Mouse (Mus musculus) megakaryocyte progenitor cell, adult 5-6 weeks (primary cell): ENCODE data around the gene Pacsin2. TPM values are rescaled to one million over a fixed set of nuclear protein-coding genes. Genes with fewer than 3 reads are reported as not detected.
A peak's percentile ranks its signal among the peaks of the same experiment; 100 is the strongest.

Experiments used
- ATAC-seq: replicated peaks from 2 replicates; pipeline ENCODE4 v1.8.0; 2016; ENCODE audit warnings: mild to moderate bottlenecking, moderate TSS enrichment, inconsistent platforms; ENCODE audit not compliant: poor library complexity
- total RNA-seq, 2 experiments: library from RNA; stranded (forward) in 1 of 2; stranded (reverse) in 1 of 2; fragments of 157-497, 149-512 nt in 1 of 2; fragments of 200-1000 nt in 1 of 2; gene quantifications; 2 replicates each; pipeline versions ENCODE4 v1.2.3 to v1.2.4; 2015 to 2017

Pacsin2 gene
- total RNA-seq, 2 experiments from 2014 or later, result 47.4 to 71.7 TPM

GRCm38 (mm10) chr15:83345898-83346529 is 118.4 kb downstream of the Pacsin2 start:
- no peak for ATAC-seq

DNA sequence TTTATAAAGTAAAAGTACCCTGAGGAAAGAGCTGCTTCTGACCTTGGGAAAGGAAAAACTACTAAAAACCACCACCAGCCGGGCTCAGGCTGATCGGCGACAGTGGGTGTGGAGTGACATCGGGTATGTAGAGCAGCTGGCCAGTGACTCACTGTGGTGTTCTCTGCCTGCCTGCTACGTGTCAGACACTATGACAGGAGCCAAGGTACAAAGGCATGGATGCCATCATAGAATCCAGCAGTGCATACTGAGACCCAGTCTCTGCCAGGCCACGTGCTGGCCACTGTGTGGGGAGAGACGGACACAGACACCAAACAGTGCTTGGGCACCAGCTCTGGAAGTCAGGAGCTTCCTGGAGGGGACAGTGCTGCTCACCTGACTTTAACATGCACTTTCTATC is 119.5 kb downstream of the Pacsin2 start:
- ATAC-seq, result no peak

DNA sequence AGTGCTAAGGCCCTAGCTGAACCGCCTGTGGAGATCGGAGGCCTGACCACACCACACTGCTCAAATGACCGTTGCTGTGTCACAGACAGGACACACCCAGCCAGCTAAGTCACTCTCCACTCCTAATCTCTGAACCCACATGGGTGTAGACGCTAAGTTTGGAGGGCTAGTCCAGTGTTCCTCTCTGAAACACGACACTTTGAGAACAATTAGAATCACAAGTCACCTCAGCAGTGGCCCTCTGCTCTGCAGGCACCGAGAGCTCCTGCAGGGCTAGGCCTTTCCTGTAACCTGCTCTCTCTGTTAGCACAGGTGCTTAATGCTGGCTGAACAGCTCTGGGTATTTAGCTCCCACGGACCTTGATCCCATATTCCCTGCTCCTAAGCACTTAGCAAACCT is 120.2 kb downstream of the Pacsin2 start:
- peak; percentile 77 for ATAC-seq

DNA sequence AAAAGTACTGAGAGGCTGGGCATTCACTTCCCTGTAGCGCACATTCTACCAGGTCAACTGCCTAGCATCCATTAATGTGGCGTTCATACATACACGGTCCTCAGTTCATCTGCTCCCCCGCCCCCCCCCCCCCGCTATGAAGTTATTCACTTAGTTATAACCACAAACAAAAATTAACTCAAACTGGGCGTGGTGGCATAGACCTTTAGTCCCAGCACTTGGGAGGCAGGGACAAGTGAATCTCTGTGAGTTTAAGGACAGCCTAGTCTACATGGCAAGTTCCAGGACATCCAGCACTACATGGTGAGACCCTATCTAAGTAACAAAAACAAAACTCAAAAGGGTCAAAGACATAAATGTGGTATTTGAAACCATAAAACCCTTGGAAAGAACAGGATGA is 125.5 kb downstream of the Pacsin2 start:
- ATAC-seq, result no peak

DNA sequence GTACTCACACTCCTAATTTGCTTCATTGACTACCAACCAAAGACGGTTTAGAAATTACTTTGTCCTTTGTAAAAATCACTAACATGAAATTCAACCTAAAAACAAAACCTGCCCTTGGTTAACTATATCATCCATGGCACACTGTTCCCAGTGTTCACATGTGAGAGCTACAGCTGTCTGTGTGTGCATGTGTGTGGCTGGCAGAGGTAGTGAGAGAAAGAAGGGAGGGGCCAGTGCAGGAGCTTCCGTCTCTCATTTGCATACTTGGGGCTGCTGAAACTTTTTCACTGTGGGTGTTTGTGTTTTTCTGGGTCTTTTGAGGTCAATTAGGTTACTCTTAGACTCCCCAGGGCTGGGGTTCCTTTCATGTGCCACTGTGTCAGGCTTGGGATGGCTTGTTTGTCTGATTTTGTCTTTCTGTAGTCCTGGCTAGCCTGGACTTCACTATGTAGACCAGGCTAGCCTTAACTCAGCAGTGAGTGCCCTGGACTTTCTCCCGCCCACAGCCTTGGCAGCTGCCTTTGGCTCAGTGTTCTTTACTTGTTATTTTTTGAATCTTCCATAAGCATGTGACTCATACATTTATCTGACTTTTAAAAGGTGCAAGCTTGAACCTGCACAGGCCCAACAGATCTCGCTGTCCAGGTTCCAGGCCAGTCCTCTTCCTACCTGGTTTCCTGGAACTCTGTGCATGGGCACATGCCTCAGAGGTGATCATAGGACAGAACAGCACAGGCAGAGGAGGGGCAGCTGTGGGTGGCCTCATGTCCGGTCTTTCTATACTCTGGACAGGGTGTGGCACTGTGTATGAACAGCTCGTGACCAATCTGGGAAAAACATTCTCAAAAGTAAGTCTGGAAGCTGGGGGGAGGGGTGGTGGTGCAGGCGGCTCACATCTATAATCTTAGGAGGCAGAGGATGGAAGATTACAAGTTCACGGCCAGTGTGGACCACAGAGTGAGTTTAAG is 126.2 kb downstream of the Pacsin2 start:
- no peak for ATAC-seq

DNA sequence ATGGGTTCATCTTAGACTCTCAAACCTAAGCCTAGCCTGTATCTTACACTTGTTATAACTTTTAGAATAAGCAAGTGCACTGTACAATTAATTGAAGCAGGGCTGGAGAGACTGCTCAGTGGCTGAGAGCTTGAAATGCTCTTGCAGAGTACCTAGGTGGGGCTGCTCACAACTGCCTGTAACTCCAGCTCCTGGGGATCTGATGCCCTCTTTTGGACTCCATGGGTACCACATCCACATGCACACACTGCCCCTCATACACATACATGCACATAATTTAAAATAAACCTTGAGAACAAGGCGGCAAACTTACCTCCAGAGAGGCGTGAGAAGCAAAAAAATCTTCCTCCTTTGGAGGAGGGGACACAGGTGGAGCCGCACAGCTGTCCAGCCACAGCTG is 132.0 kb downstream of the Pacsin2 start:
- 0 out of 2 replicates have a peak, but pooled peaks have one; percentile 52 for ATAC-seq

GRCm38 (mm10) chr15:83328952-83329351 is 135.5 kb downstream of the Pacsin2 start:
- ATAC-seq, result no peak

Other genes with a start within 250 kb of the Pacsin2 start
- not detected in 2 replicates for gene A4galt, start 212.8 kb downstream of the Pacsin2 start, total RNA-seq (2015)
- not detected in 2 replicates for gene A4galt, start 212.8 kb downstream of the Pacsin2 start, total RNA-seq (2017)
- gene Arfgap3, start 114.4 kb downstream of the Pacsin2 start, total RNA-seq (2015), result 19.9 and 23.7 TPM in 2 replicates
- gene Arfgap3, start 114.4 kb downstream of the Pacsin2 start, total RNA-seq (2017), result 21.4 and 25.4 TPM in 2 replicates
- 6.2 and 7.6 TPM in 2 replicates for gene Ttll1, start 46.3 kb upstream of the Pacsin2 start, total RNA-seq (2015)
- gene Ttll1, start 46.3 kb upstream of the Pacsin2 start, total RNA-seq (2017), result 2.0 and 4.9 TPM in 2 replicates
- 0.15 TPM in 1 of 2 replicates, not detected in the other for gene Bik, start 62.3 kb upstream of the Pacsin2 start, total RNA-seq (2015)
- gene Bik, start 62.3 kb upstream of the Pacsin2 start, total RNA-seq (2017), result 0.25 TPM in 1 of 2 replicates, not detected in the other
- 123 and 129 TPM in 2 replicates for gene Tspo, start 99.0 kb upstream of the Pacsin2 start, total RNA-seq (2015)
- 70.4 and 103 TPM in 2 replicates for gene Tspo, start 99.0 kb upstream of the Pacsin2 start, total RNA-seq (2017)
- 13.2 and 17.6 TPM in 2 replicates for gene Mcat, start 99.2 kb upstream of the Pacsin2 start, total RNA-seq (2015)
- 15.3 and 16.3 TPM in 2 replicates for gene Mcat, start 99.2 kb upstream of the Pacsin2 start, total RNA-seq (2017)
- gene Ttll12, start 130.6 kb upstream of the Pacsin2 start, total RNA-seq (2015), result 17.0 and 20.8 TPM in 2 replicates
- 10.9 and 11.6 TPM in 2 replicates for gene Ttll12, start 130.6 kb upstream of the Pacsin2 start, total RNA-seq (2017)